Mouse (Mus musculus) megakaryocyte, embryonic 14.5 days (primary cell): Measurements from ENCODE around the gene Exosc2. TPM values are rescaled to one million over a fixed set of nuclear protein-coding genes. Genes with fewer than 3 reads are reported as not detected.
A peak's percentile ranks its signal among the peaks of the same experiment; 100 is the strongest.
"Not testable (repeated sequence)": the region's sequence is repeated elsewhere in the genome, so short reads cannot be mapped to it uniquely, and the experiment has no call there.

ENCODE experiments used
- H3K27me3 ChIP-seq: replicated peaks from 2 replicates; pipeline ENCODE3; 2012; ENCODE audit warnings: inconsistent platforms
- H3K36me3 ChIP-seq: replicated peaks from 2 replicates; pipeline ENCODE3; 2012; ENCODE audit warnings: low read length, inconsistent platforms, mixed read lengths
- H3K4me1 ChIP-seq: 2 replicates; pipeline ENCODE4 v1.6.1; 2012; ENCODE audit warnings: inconsistent platforms
- H3K4me3 ChIP-seq: replicated peaks from 2 replicates; pipeline ENCODE3; 2012; ENCODE audit warnings: moderate library complexity, mild to moderate bottlenecking, inconsistent platforms
- H3K9me3 ChIP-seq: 2 replicates; pipeline ENCODE4 v1.6.1; 2012; ENCODE audit warnings: inconsistent platforms
- FLI1 ChIP-seq: IDR thresholded peaks from 2 replicates; pipeline ENCODE4 v1.6.1; 2012; ENCODE audit warnings: low read length, inconsistent platforms, mixed read lengths
- GATA1 ChIP-seq: IDR thresholded peaks from 3 replicates; pipeline ENCODE4 v1.6.1; 2012; ENCODE audit warnings: mixed read lengths, low read length, inconsistent platforms, borderline replicate concordance
- polyA plus RNA-seq: library from polyadenylated mRNA; stranded (reverse); fragments of >175 nt; gene quantifications from 2 replicates; pipeline ENCODE4 v1.2.3, GENCODE M21; 2012; ENCODE audit warnings: low replicate concordance; ENCODE audit not compliant: insufficient read depth

The Exosc2 gene
- polyA plus RNA-seq, 1 experiment, result 11.9 TPM

DNA sequence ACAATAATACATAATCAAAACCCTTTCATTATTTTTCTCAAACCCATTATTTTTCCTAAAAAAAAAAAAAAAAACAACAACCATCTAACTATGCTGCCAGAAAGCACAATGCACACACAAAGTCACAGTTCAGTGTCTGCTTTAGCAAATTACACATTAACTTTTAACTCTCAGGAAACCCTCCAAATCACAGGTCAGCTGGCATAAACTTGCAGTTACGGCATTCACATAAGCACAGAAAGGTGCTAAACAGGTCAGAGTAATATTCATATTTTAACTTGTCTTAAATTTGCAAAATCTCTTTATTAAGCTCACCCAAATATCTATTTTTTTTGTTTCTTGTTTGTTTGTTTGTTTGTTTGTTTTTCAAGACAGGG is 6.7 kb upstream of the Exosc2 start:
- H3K9me3 ChIP-seq, result peaks cover 14% of the 10 kb centered on the region
- TF ChIP-seq GATA1 (no peak), FLI1 (no peak)
- H3K4me1 ChIP-seq, result peaks cover 21% of the 10 kb centered on the region
- H3K27me3 ChIP-seq, result peaks cover 74% of the 10 kb centered on the region
- H3K4me3 ChIP-seq, result no peak overlapping the region
- H3K36me3 ChIP-seq, result no peaks in the 10 kb centered on the region

DNA sequence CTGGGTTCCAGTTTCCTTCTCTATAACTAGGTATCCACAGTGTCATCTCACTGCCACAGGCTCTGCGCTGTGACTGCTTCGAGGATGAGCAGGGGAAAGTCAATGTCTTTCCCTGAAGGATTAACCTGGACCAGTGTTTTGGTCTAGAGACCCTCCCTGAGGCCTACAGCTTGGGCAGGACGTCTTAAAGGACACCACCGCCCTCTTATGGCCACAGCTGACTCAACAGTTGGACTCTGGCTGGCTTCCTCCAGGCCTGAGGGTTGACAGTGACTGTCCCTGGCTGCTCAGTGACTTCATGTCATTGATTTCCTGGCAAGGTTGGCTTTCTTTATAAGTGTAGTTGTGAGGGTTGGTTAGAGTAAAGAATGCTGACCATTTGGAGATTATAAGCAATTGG is 3.2 kb upstream of the Exosc2 start:
- TF ChIP-seq GATA1, result no peak
- TF ChIP-seq FLI1, result no peak
- Histone ChIP-seq H3K36me3 (peaks cover 5% of the 10 kb centered on the region), H3K4me1 (peaks cover 37% of the 10 kb centered on the region), H3K27me3 (peaks cover 40% of the 10 kb centered on the region), H3K4me3 (no peak overlapping the region), H3K9me3 (no peaks in the 10 kb centered on the region)

DNA sequence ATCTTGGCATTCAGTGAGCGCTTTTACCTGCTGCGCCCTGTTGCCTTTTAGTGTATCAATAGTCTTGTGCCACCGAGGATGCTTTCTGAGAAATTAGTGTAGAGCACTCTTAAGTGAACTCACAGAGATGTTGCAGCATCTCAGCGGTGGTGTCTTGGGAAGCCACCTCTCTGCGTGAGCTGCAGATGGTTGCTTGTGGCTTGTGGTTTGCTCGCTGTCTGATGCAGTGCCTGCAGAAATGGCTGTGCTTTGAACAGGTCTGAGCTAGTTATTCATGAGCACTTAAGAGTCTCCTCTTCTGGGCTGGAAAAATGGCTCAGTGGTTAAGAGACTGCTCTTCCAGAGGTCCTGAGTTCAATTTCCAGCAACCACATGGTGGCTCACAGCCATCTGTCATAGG is 8.1 kb downstream of the Exosc2 start:
- no peak for TF ChIP-seq GATA1
- no peak for TF ChIP-seq FLI1
- peaks cover 78% of the 10 kb centered on the region for H3K36me3 ChIP-seq
- H3K4me3 ChIP-seq, result no peak overlapping the region
- no peaks in the 10 kb centered on the region for H3K27me3 ChIP-seq
- no peaks in the 10 kb centered on the region for H3K9me3 ChIP-seq
- H3K4me1 ChIP-seq, result peaks cover 13% of the 10 kb centered on the region; the same call in 1 of the 2 replicates

DNA sequence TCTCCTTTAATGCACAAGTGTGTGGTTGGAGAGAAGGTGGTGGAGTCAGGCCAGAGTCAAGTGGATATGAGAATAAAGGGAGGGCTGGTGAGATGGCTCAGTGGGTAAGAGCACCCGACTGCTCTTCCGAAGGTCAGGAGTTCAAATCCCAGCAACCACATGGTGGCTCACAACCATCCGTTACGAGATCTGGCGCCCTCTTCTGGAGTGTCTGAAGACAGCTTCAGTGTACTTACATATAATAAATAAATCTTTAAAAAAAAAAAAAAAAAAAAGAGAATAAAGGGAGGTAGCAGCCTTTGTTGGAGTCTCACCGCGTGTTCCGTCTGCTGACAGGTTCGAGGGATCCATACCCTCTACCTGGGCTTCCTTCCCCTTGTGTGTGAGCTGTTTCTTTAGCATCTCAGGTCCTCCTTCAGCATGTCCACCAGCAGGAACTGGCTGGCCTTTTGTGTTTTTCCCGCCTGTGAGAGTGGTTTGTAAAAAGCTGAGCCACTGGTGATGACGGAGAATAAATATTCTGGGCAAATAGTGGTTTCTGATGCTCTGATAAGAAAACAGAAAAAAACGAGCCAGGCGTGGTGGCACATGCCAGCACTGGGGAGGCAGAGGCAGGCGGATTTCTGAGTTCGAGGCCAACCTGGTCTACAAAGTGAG is 10.7 kb downstream of the Exosc2 start:
- not testable (repeated sequence) for H3K27me3 ChIP-seq, H3K9me3 ChIP-seq, H3K4me3 ChIP-seq
- peaks cover 55% of the 10 kb centered on the region for H3K36me3 ChIP-seq
- H3K4me1 ChIP-seq, result peaks cover 11% of the 10 kb centered on the region; the same call in 1 of the 2 replicates

DNA sequence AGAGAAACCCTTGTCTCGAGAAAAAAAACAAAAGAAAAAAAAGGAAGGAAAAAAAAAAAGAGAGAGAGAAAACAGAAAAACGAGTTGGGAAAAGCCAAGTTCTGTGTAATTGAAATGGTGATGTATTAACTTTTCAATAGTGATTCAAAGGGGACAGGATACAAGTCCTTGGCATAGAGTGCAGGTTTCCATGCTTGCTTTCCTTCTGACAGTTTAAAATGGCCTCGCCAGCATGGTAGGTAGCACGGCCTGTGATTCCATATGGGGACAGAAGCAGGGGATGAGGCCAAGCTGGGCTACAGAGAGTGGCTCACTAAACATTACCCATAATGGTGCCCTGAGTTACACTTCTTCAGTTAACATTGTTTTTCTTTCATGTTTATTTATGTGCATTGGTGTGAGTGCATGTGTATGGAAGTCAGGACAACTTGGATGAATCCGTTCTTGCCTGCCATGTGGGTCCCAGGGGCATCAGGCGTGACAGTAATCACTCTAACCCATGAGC is 11.3 kb downstream of the Exosc2 start:
- H3K9me3 ChIP-seq, result no peaks in the 10 kb centered on the region
- H3K36me3 ChIP-seq, result peaks cover 49% of the 10 kb centered on the region
- H3K4me1 ChIP-seq, result peaks cover 11% of the 10 kb centered on the region; the same call in 1 of the 2 replicates
- TF ChIP-seq GATA1 (no peak), FLI1 (no peak)
- H3K4me3 ChIP-seq, result no peak overlapping the region
- no peaks in the 10 kb centered on the region for H3K27me3 ChIP-seq

DNA sequence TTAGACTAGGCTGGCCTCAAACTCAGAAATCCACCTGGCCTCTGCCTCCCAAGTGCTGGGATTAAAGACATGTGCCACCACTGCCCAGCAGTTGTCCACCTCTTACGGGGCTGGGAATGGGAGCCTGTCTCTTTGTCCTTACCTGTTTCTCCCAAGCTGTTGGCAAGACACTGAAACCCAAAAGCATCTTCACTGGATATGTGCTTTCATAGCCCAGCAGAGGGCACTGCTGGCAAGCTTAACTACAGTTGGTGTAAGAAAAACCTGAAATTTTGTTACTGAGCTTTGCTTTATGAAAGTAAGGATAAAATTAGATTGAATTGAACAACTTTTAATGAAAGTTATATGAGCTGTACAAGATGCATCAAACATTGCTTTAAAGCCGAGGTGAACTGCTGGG is 13.2 kb downstream of the Exosc2 start:
- H3K9me3 ChIP-seq, result no peaks in the 10 kb centered on the region
- H3K27me3 ChIP-seq, result no peaks in the 10 kb centered on the region
- H3K36me3 ChIP-seq, result peaks cover 31% of the 10 kb centered on the region
- peaks cover 12% of the 10 kb centered on the region for H3K4me1 ChIP-seq
- no peak overlapping the region for H3K4me3 ChIP-seq
- TF ChIP-seq FLI1, result no peak
- no peak for TF ChIP-seq GATA1

DNA sequence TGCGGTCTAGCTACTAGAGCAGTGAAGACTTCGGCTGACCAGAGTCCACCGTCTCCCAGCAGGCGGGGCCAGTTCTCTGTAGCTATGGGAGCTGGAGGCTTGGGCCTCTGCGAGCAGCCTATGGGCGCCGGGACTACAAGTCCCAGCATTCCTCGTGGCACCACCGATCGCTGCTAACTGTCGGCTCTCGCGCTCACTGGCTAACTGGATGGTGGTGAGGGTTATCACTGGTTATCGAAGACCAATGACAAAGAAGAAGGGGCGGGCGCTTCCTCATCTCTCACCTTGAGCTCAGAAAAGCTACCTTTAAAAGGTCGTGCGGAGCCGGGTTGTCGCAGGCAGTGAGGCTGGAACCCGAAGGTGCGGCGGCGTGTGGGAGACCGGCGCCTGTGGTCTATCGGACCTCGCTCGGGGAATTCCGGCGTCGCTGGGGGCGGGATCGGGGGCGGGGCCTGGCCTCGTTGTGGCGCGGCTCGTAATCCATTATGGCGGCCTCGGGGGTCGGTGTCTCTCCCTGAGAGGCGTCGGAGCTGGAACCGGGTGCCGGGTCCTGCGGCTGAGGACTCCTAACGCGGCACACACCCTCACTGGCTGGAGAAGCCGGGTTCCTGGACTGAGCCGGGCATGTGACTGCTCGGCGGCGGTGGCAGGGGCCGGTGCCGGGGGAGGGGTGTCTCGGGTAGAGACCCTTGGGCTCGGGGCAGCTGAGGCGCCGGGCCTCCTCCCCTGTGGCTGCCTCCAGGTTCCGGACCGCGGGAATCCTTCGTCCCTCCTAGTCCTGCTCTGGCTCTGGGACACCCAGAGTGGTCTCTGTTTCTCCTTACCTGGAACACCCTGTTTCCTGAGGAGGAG is 17.8 kb downstream of the Exosc2 start, which contains the start of gene Abl1:
Abl1 (plus strand) TSS at position 303 of the 852 bp plus-strand sequence.
- Histone ChIP-seq H3K4me3 (peak within 1 kb of the TSS; percentile 98), H3K36me3 (peaks cover 24% of the 10 kb centered on the region), H3K9me3 (no peaks in the 10 kb centered on the region), H3K27me3 (no peaks in the 10 kb centered on the region), H3K4me1 (peaks cover 34% of the 10 kb centered on the region)
- TF ChIP-seq GATA1 (no peak), FLI1 (no peak)

DNA sequence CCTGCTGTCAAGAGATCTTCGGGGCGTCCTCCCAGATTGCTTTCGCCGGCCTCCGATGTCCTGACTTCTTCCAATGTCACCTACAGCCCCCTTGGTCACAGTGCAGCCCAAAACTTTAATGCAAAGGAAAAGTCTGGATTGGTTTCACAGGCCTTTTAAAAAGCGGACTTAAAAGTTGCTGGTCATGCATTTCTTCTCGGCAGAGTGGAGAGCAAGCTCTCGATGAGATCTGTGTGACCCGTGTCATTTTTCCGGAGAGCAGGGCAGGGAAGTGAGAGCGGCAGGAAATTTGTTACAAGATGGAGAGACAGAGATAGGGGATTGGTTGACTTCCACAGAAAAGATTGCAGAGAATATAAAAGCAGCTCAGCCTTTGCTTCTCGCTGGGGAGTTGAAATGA is 18.5 kb downstream of the Exosc2 start:
- Histone ChIP-seq H3K27me3 (no peaks in the 10 kb centered on the region), H3K9me3 (no peaks in the 10 kb centered on the region), H3K4me1 (peaks cover 34% of the 10 kb centered on the region), H3K36me3 (peaks cover 27% of the 10 kb centered on the region), H3K4me3 (peak overlapping the region; percentile 98)
- TF ChIP-seq GATA1 (no peak), FLI1 (no peak)

DNA sequence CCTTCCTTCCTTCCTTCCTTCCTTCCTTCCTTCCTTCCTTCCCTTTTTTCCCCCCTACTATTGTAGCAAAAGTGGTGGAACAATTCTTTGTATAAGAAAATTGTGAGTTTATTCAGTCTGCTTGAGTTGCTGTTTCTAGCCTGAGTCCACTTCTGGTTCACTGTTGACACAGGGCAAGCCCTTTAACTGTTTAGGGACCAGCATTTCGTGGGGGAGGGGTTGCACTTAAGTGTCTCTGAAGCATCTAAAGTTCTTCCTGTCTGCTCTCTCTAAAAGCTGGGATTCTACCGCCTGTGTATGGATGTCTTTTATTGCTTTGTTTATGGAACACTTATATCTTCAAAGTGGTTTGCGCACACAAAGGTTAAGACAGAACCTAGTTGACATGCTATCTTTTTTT is 19.5 kb downstream of the Exosc2 start:
- H3K4me1 ChIP-seq, result peaks cover 34% of the 10 kb centered on the region
- peaks cover 37% of the 10 kb centered on the region for H3K36me3 ChIP-seq
- H3K4me3 ChIP-seq, result peak overlapping the region; percentile 98
- no peaks in the 10 kb centered on the region for H3K9me3 ChIP-seq
- no peaks in the 10 kb centered on the region for H3K27me3 ChIP-seq
- TF ChIP-seq FLI1 (no peak), GATA1 (no peak)

DNA sequence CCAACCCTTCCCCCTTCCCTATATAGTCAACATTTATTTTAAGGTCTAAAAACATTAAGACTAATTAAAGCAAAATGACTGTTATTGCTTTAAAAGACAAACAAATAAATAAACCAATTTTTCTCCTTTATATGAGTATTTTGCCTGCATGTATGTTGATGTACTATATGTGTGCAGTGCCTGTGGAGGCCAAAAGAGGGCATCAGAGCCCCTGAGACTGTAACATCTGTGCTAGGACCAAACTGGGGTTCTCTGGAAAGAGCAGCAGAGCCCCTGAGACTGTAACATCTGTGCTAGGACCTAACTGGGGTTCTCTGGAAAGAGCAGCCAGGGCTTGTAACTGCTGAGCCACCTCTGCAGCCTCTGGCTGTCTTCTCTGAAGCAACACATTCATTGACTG is 27.7 kb downstream of the Exosc2 start:
- H3K36me3 ChIP-seq, result peaks cover 75% of the 10 kb centered on the region
- no peak overlapping the region for H3K4me3 ChIP-seq
- no peaks in the 10 kb centered on the region for H3K27me3 ChIP-seq
- TF ChIP-seq FLI1 (no peak), GATA1 (no peak)
- peaks cover 15% of the 10 kb centered on the region for H3K4me1 ChIP-seq
- no peaks in the 10 kb centered on the region for H3K9me3 ChIP-seq
